Mouse (Mus musculus): ENCODE data around the gene Sbno2. TPM values are rescaled to one million over a fixed set of nuclear protein-coding genes. Genes with fewer than 3 reads are reported as not detected.

Gene Sbno2
- total and polyA plus RNA-seq, 3 experiments, result 9.7 to 24.2 (median 22.6) TPM

GRCm38 (mm10) chr10:80018739-80019297 lies 86.6 kb downstream of the Sbno2 start:
- no peak for DNase-seq (ENCODE audit: extremely low read depth)
- H3K4me1 ChIP-seq (ENCODE audit: control insufficient read depth in 1 of 2, insufficient read depth in 2 of 2), result peaks cover 18 to 43% of the 10 kb centered on the region in 2 experiments
- TF ChIP-seq RAD21 (IDR thresholded peaks at IDR 0.05; ENCODE audit: low read depth, low read length) (no peak), JUND (conservative IDR thresholded peaks at IDR 0.05; ENCODE audit: low read depth, low read length) (no peak), TBP (conservative IDR thresholded peaks at IDR 0.05; ENCODE audit: low read depth, low read length) (no peak), NRF1 (IDR thresholded peaks at IDR 0.05; ENCODE audit: low read depth, low read length) (no peak), TCF12 (IDR thresholded peaks at IDR 0.05; ENCODE audit: low read depth, low read length) (no peak), CHD1 (IDR thresholded peaks at IDR 0.05; ENCODE audit: low read depth, low read length) (no peak), CHD2 (IDR thresholded peaks at IDR 0.05; ENCODE audit: low read length) (no peak), ZMIZ1 (IDR thresholded peaks at IDR 0.05; ENCODE audit: low read depth, low read length) (no peak), MXI1 (IDR thresholded peaks at IDR 0.05; ENCODE audit: low read depth, low read length) (no peak), ELF1 (IDR thresholded peaks at IDR 0.05; ENCODE audit: low read depth, low read length) (no peak), POLR2AphosphoS2 (IDR thresholded peaks at IDR 0.05; ENCODE audit: low read depth, low read length) (no peak), UBTF (IDR thresholded peaks at IDR 0.05; ENCODE audit: low read depth, low read length) (no peak), ZNF384 (IDR thresholded peaks at IDR 0.05; ENCODE audit: low read depth, low read length) (no peak), GABPA (IDR thresholded peaks at IDR 0.05; ENCODE audit: insufficient replicate concordance, low read depth, low read length) (no peak)
- no peak overlapping the region for H3K27ac ChIP-seq (ENCODE audit: insufficient read depth, low read depth)
- dilution Hi-C loops (cut with MboI; ENCODE audit: extremely low pct_ligation_motif_present, extremely low pct_unique_long_range_greater_than_20kb, low sequenced_read_pairs) (no loop called here), in situ Hi-C loops (cut with MboI; ENCODE audit: low pct_ligation_motif_present, low pct_unique_long_range_greater_than_20kb, low sequenced_read_pairs) (no loop called here)
- peaks cover 36 to 69% of the 10 kb centered on the region in 2 experiments for H3K36me3 ChIP-seq (replicated peaks in 1 of 2; ENCODE audit: control insufficient read depth in 1 of 2, insufficient read depth in 1 of 2, low read length in 1 of 2)
- peak overlapping the region; percentile 0; the same call in 1 of the 2 replicates for H3K4me2 ChIP-seq (ENCODE audit: insufficient read depth, low read depth, poor library complexity, severe bottlenecking)
- H3K27me3 ChIP-seq (replicated peaks), result no peaks in the 10 kb centered on the region
- no peak overlapping the region for H3K4me3 ChIP-seq (replicated peaks in 1 of 3; ENCODE audit: low read depth in 2 of 3, low read length in 2 of 3, poor library complexity in 1 of 3)
- H3K79me2 ChIP-seq (replicated peaks; ENCODE audit: control insufficient read depth, extremely low read depth, insufficient read depth, poor library complexity, severe bottlenecking), result peaks cover 8% of the 10 kb centered on the region
- no peaks in the 10 kb centered on the region for H3K9me3 ChIP-seq (replicated peaks; ENCODE audit: low read length)
- H3K9ac ChIP-seq (ENCODE audit: insufficient read depth, low read depth), result no peak overlapping the region

- TF ChIP-seq POLR2A (IDR thresholded peaks at IDR 0.05; ENCODE audit: low read depth, low read length) (no peak), MYC (IDR thresholded peaks at IDR 0.05; ENCODE audit: low read depth, low read length) (no peak), NELFE (IDR thresholded peaks at IDR 0.05; ENCODE audit: low read depth, low read length) (no peak)
- H3K36me3 ChIP-seq (replicated peaks in 1 of 2; ENCODE audit: control insufficient read depth in 1 of 2, insufficient read depth in 1 of 2, low read length in 1 of 2), result peaks cover 44 to 76% of the 10 kb centered on the region in 2 experiments
- peak overlapping the region; percentile 11 to 80 (median 77) for H3K4me3 ChIP-seq (replicated peaks in 1 of 3; ENCODE audit: low read depth in 2 of 3, low read length in 2 of 3, poor library complexity in 1 of 3)
- no peaks in the 10 kb centered on the region for H3K9me3 ChIP-seq (replicated peaks; ENCODE audit: low read length)
- H3K4me2 ChIP-seq (ENCODE audit: insufficient read depth, low read depth, poor library complexity, severe bottlenecking), result peak overlapping the region; percentile 85
- dilution Hi-C loops (cut with MboI; ENCODE audit: extremely low pct_ligation_motif_present, extremely low pct_unique_long_range_greater_than_20kb, low sequenced_read_pairs), result no loop called here
- peaks cover 12 to 34% of the 10 kb centered on the region in 2 experiments for H3K4me1 ChIP-seq (ENCODE audit: control insufficient read depth in 1 of 2, insufficient read depth in 2 of 2)
- in situ Hi-C loops (cut with MboI; ENCODE audit: low pct_ligation_motif_present, low pct_unique_long_range_greater_than_20kb, low sequenced_read_pairs), result no loop called here
- peaks cover 8% of the 10 kb centered on the region for H3K79me2 ChIP-seq (replicated peaks; ENCODE audit: control insufficient read depth, extremely low read depth, insufficient read depth, poor library complexity, severe bottlenecking)
- H3K27me3 ChIP-seq (replicated peaks), result no peaks in the 10 kb centered on the region
- DNase-seq (ENCODE audit: extremely low read depth), result no peak
- peak overlapping the region; percentile 62 for H3K27ac ChIP-seq (ENCODE audit: insufficient read depth, low read depth)
- peak overlapping the region; percentile 86 for H3K9ac ChIP-seq (ENCODE audit: insufficient read depth, low read depth)
Observed at GRCm38 (mm10) chr10:80017771-80018170, 87.6 kb downstream of the Sbno2 start.

Measured in CH12.LX (cell line).